Mouse (Mus musculus) heart, adult 2 months (tissue): ENCODE measurements at regions not wholly inside any gene's neighbourhood (a gene's known extent, or its start where the extent isn't known, plus 50 kb on each side); places are given as distances from the start of the nearest gene placed in this dataset.

Experiments used
- EP300 ChIP-seq: fragments of 200-500 bp; IDR thresholded peaks from 2 replicates; pipeline ENCODE4 v1.6.1; 2011; ENCODE audit warnings: low read depth, low read length, control low read depth; ENCODE audit not compliant: insufficient read depth
- POLR2A ChIP-seq: fragments of 200-500 bp; IDR thresholded peaks from 2 replicates; pipeline ENCODE4 v1.6.1; 2011; ENCODE audit warnings: mild to moderate bottlenecking, low read depth, low read length, control low read depth; ENCODE audit not compliant: insufficient read depth

DNA sequence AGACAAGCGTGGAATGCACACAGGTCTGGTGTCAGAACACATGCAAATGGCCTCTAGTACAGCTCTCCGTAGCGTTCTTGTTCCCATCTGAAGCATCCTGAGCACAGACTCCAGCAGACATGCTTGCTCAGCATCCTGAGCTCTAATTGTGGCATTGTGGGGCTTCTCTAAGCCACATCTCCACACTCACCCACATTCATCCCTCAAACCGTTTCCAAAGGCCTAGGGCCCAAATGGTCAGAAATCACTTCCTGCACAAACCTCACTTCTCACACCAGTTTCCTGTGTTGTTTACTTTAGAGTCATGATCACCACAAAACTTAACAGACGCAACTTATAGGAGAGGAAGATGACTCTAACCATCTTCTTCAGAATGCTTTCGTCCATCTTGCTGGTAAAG lies 358.1 kb downstream of the Setd4 start:
- TF ChIP-seq POLR2A: no peak
- TF ChIP-seq EP300: no peak
